Mouse (Mus musculus): ENCODE data around the gene Olfr1440. TPM values are rescaled to one million over a fixed set of nuclear protein-coding genes. Genes with fewer than 3 reads are reported as not detected.

The Olfr1440 gene
- polyA plus RNA-seq, 2 experiments: not detected

DNA sequence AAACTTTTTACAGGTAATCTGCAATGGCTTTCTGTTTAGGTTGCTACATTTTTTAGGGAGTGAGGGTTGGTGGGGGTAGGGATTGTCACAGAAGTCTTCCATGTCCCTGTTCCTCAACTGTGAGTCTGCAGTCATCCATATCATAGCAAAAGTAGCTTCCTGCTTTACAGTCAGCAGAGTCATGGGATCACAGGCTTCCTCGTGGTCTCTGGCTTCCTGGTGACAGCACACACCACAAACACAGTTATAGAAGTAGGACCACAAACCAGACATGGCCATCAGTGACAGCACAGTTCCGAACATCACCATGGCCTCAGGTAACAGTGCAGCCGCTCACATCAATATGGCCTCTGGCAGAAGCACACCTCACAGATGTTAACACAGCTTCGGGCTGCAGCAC, 55.5 kb downstream of the Olfr1440 start:
- Histone ChIP-seq H3K4me1 (replicated peaks; ENCODE audit: control insufficient read depth in 2 of 2, insufficient read depth in 2 of 2, low read length in 1 of 2) (no peaks in the 10 kb centered on the region), H3K4me2 (ENCODE audit: low read depth) (no peak overlapping the region), H3K9me3 (ENCODE audit: control insufficient read depth, low read length) (no peaks in the 10 kb centered on the region), H3K27me3 (ENCODE audit: control insufficient read depth, insufficient read depth, low read length) (no peaks in the 10 kb centered on the region), H3K36me3 (replicated peaks; ENCODE audit: control insufficient read depth, insufficient read depth, low read depth) (no peaks in the 10 kb centered on the region), H3K4me3 (ENCODE audit: insufficient read depth in 1 of 2, low read depth in 2 of 2, low read length in 2 of 2) (no peak overlapping the region), H3K27ac (no peak overlapping the region), H3K9ac (replicated peaks) (no peak overlapping the region)
- DNase-seq (ENCODE audit: low read depth in 3 of 3, low spot score in 3 of 3) (no peak), ATAC-seq (ENCODE audit: insufficient read depth) (no peak)
- no peak for TF ChIP-seq CTCF (IDR thresholded peaks at IDR 0.05; ENCODE audit: low read depth)
- TF ChIP-seq EP300 (IDR thresholded peaks at IDR 0.05; ENCODE audit: low read depth): no peak
- 39% methylated on average over 4 of the region's 4 CpGs for WGBS (ENCODE audit: insufficient replicate concordance)

DNA sequence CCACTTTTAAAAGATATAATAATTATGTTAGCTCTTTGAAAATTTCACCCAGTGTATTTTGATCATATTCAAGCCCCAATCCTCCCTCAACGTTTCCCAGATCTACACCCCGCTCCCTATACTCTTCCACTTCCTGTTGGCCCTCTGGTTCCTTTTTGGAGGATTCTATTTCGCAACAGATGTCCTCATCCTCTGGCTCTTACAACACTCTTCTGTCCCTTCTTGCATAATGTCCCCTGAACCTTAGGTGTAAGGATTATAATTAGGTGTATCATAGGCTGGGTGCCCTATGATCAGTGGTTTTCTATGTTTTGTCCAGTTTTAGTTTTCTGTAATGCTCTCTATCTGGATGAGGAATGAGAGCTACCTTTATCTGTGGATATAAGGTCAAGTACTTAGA, 57.9 kb downstream of the Olfr1440 start:
- TF ChIP-seq EP300 (IDR thresholded peaks at IDR 0.05; ENCODE audit: low read depth) (no peak), CTCF (IDR thresholded peaks at IDR 0.05; ENCODE audit: low read depth) (no peak)
- WGBS (ENCODE audit: insufficient replicate concordance): 35% methylated on average over 3 of the region's 3 CpGs
- Histone ChIP-seq H3K27me3 (ENCODE audit: control insufficient read depth, insufficient read depth, low read length) (no peaks in the 10 kb centered on the region), H3K27ac (no peak overlapping the region), H3K36me3 (replicated peaks; ENCODE audit: control insufficient read depth, insufficient read depth, low read depth) (no peaks in the 10 kb centered on the region), H3K9me3 (ENCODE audit: control insufficient read depth, low read length) (no peaks in the 10 kb centered on the region), H3K4me2 (ENCODE audit: low read depth) (no peak overlapping the region), H3K9ac (replicated peaks) (no peak overlapping the region), H3K4me1 (replicated peaks; ENCODE audit: control insufficient read depth in 2 of 2, insufficient read depth in 2 of 2, low read length in 1 of 2) (no peaks in the 10 kb centered on the region), H3K4me3 (ENCODE audit: insufficient read depth in 1 of 2, low read depth in 2 of 2, low read length in 2 of 2) (no peak overlapping the region)
- DNase-seq (ENCODE audit: low read depth in 3 of 3, low spot score in 3 of 3) (no peak), ATAC-seq (ENCODE audit: insufficient read depth) (no peak)

Other genes with a start within 250 kb of the Olfr1440 start
- gene Olfr1555-ps1, start 217.2 kb upstream of the Olfr1440 start, polyA plus RNA-seq (2012; rRNA removed): not detected in 2 replicates
- not detected in 2 replicates for gene Olfr1555-ps1, start 217.2 kb upstream of the Olfr1440 start, polyA plus RNA-seq (2014; fragmentation: Nextera tagmentation; extraction: Ambion mirVana)
- gene Olfr1431, start 186.6 kb upstream of the Olfr1440 start, polyA plus RNA-seq (2012; rRNA removed): not detected in 2 replicates
- not detected in 2 replicates for gene Olfr1431, start 186.6 kb upstream of the Olfr1440 start, polyA plus RNA-seq (2014; fragmentation: Nextera tagmentation; extraction: Ambion mirVana)
- not detected in 2 replicates for gene Olfr1432, start 154.7 kb upstream of the Olfr1440 start, polyA plus RNA-seq (2012; rRNA removed)
- not detected in 2 replicates for gene Olfr1432, start 154.7 kb upstream of the Olfr1440 start, polyA plus RNA-seq (2014; fragmentation: Nextera tagmentation; extraction: Ambion mirVana)
- gene Olfr262, start 145.6 kb upstream of the Olfr1440 start, polyA plus RNA-seq (2012; rRNA removed): not detected in 2 replicates
- not detected in 2 replicates for gene Olfr262, start 145.6 kb upstream of the Olfr1440 start, polyA plus RNA-seq (2014; fragmentation: Nextera tagmentation; extraction: Ambion mirVana)
- gene Olfr235, start 126.2 kb upstream of the Olfr1440 start, polyA plus RNA-seq (2012; rRNA removed): not detected in 2 replicates
- gene Olfr235, start 126.2 kb upstream of the Olfr1440 start, polyA plus RNA-seq (2014; fragmentation: Nextera tagmentation; extraction: Ambion mirVana): not detected in 2 replicates
- gene Olfr1434, start 107.4 kb upstream of the Olfr1440 start, polyA plus RNA-seq (2012; rRNA removed): not detected in 2 replicates
- gene Olfr1434, start 107.4 kb upstream of the Olfr1440 start, polyA plus RNA-seq (2014; fragmentation: Nextera tagmentation; extraction: Ambion mirVana): not detected in 2 replicates
- not detected in 2 replicates for gene Olfr1436, start 88.1 kb upstream of the Olfr1440 start, polyA plus RNA-seq (2012; rRNA removed)
- not detected in 2 replicates for gene Olfr1436, start 88.1 kb upstream of the Olfr1440 start, polyA plus RNA-seq (2014; fragmentation: Nextera tagmentation; extraction: Ambion mirVana)
- not detected in 2 replicates for gene Olfr1437, start 62.2 kb upstream of the Olfr1440 start, polyA plus RNA-seq (2012; rRNA removed)
- gene Olfr1437, start 62.2 kb upstream of the Olfr1440 start, polyA plus RNA-seq (2014; fragmentation: Nextera tagmentation; extraction: Ambion mirVana): not detected in 2 replicates
- gene Olfr1438-ps1, start 51.4 kb upstream of the Olfr1440 start, polyA plus RNA-seq (2012; rRNA removed): not detected in 2 replicates
- not detected in 2 replicates for gene Olfr1438-ps1, start 51.4 kb upstream of the Olfr1440 start, polyA plus RNA-seq (2014; fragmentation: Nextera tagmentation; extraction: Ambion mirVana)
- gene Olfr1441, start 30.2 kb downstream of the Olfr1440 start, polyA plus RNA-seq (2012; rRNA removed): not detected in 2 replicates
- gene Olfr1441, start 30.2 kb downstream of the Olfr1440 start, polyA plus RNA-seq (2014; fragmentation: Nextera tagmentation; extraction: Ambion mirVana): not detected in 2 replicates
- not detected in 2 replicates for gene Pfpl, start 40.6 kb downstream of the Olfr1440 start, polyA plus RNA-seq (2012; rRNA removed)
- not detected in 2 replicates for gene Pfpl, start 40.6 kb downstream of the Olfr1440 start, polyA plus RNA-seq (2014; fragmentation: Nextera tagmentation; extraction: Ambion mirVana)
- gene Mpeg1, start 73.5 kb downstream of the Olfr1440 start, polyA plus RNA-seq (2012; rRNA removed): 4.0 and 5.9 TPM in 2 replicates
- 1.8 and 2.0 TPM in 2 replicates for gene Mpeg1, start 73.5 kb downstream of the Olfr1440 start, polyA plus RNA-seq (2014; fragmentation: Nextera tagmentation; extraction: Ambion mirVana)
- gene Dtx4, start 114.2 kb downstream of the Olfr1440 start, polyA plus RNA-seq (2012; rRNA removed): 1.5 TPM in 2 replicates
- gene Dtx4, start 114.2 kb downstream of the Olfr1440 start, polyA plus RNA-seq (2014; fragmentation: Nextera tagmentation; extraction: Ambion mirVana): 1.6 and 1.9 TPM in 2 replicates
- gene Fam111a, start 158.5 kb downstream of the Olfr1440 start, polyA plus RNA-seq (2012; rRNA removed): 9.2 and 17.9 TPM in 2 replicates
- gene Fam111a, start 158.5 kb downstream of the Olfr1440 start, polyA plus RNA-seq (2014; fragmentation: Nextera tagmentation; extraction: Ambion mirVana): 30.3 and 31.5 TPM in 2 replicates
- 1.5 and 1.9 TPM in 2 replicates for gene Gm4952, start 212.7 kb downstream of the Olfr1440 start, polyA plus RNA-seq (2012; rRNA removed)
- gene Gm4952, start 212.7 kb downstream of the Olfr1440 start, polyA plus RNA-seq (2014; fragmentation: Nextera tagmentation; extraction: Ambion mirVana): 4.2 and 4.3 TPM in 2 replicates
- gene Glyat, start 246.0 kb downstream of the Olfr1440 start, polyA plus RNA-seq (2012; rRNA removed): 0.15 and 0.19 TPM in 2 replicates
- 0.38 and 0.48 TPM in 2 replicates for gene Glyat, start 246.0 kb downstream of the Olfr1440 start, polyA plus RNA-seq (2014; fragmentation: Nextera tagmentation; extraction: Ambion mirVana)

Data from liver, embryonic 14.5 days (tissue).